Mouse (Mus musculus): ENCODE measurements around the gene Sntb2. TPM values are rescaled to one million over a fixed set of nuclear protein-coding genes. Genes with fewer than 3 reads are reported as not detected.

Sntb2 gene
- total and polyA plus RNA-seq, 2 experiments from 2014 or later, result 3.0 to 6.9 TPM

- no peak for ATAC-seq
- H3K9me3 ChIP-seq (ENCODE audit: low read length), result no peaks in the 10 kb centered on the region
- no peak for TF ChIP-seq CTCF (IDR thresholded peaks at IDR 0.05; ENCODE audit: low read depth)
- WGBS, result 76% methylated on average over 3 of the region's 3 CpGs
- no peak overlapping the region for H3K4me2 ChIP-seq (ENCODE audit: low read depth)
- peaks cover 35% of the 10 kb centered on the region for H3K36me3 ChIP-seq (ENCODE audit: insufficient read depth)
- no peak overlapping the region for H3K9ac ChIP-seq
- no peak overlapping the region for H3K27ac ChIP-seq (ENCODE audit: low read depth, low read length)
- no peak overlapping the region for H3K4me3 ChIP-seq (ENCODE audit: low read depth, low read length)
- H3K27me3 ChIP-seq (ENCODE audit: insufficient read depth, low read length), result no peaks in the 10 kb centered on the region
- H3K4me1 ChIP-seq (ENCODE audit: insufficient read depth), result peaks cover 12% of the 10 kb centered on the region
- DNase-seq, result no peak
These were observed 100.1 kb downstream of the Sntb2 start for GRCm38 (mm10) chr8:107035641-107036040.

- 82% methylated on average over 8 of the region's 8 CpGs for WGBS
- Histone ChIP-seq H3K9ac (no peak overlapping the region), H3K4me3 (ENCODE audit: low read depth, low read length) (no peak overlapping the region), H3K36me3 (ENCODE audit: insufficient read depth) (peaks cover 45% of the 10 kb centered on the region), H3K27ac (ENCODE audit: low read depth, low read length) (no peak overlapping the region), H3K9me3 (ENCODE audit: low read length) (no peaks in the 10 kb centered on the region), H3K4me2 (ENCODE audit: low read depth) (no peak overlapping the region), H3K4me1 (ENCODE audit: insufficient read depth) (peaks cover 12% of the 10 kb centered on the region), H3K27me3 (ENCODE audit: insufficient read depth, low read length) (no peaks in the 10 kb centered on the region)
- DNase-seq (no peak), ATAC-seq (no peak)
- TF ChIP-seq CTCF (IDR thresholded peaks at IDR 0.05; ENCODE audit: low read depth), result no peak
These were observed 101.1 kb downstream of the Sntb2 start for GRCm38 (mm10) chr8:107036626-107037025.

GRCm38 (mm10) chr8:107040632-107041031 lies 105.1 kb downstream of the Sntb2 start:
- no peak overlapping the region for H3K27ac ChIP-seq (ENCODE audit: low read depth, low read length)
- no peak overlapping the region for H3K4me3 ChIP-seq (ENCODE audit: low read depth, low read length)
- H3K9me3 ChIP-seq (ENCODE audit: low read length), result no peaks in the 10 kb centered on the region
- WGBS, result 83% methylated on average over 7 of the region's 7 CpGs
- H3K4me1 ChIP-seq (ENCODE audit: insufficient read depth), result no peaks in the 10 kb centered on the region
- H3K36me3 ChIP-seq (ENCODE audit: insufficient read depth), result peaks cover 85% of the 10 kb centered on the region
- DNase-seq, result no peak
- TF ChIP-seq CTCF (IDR thresholded peaks at IDR 0.05; ENCODE audit: low read depth), result no peak
- no peak for ATAC-seq
- no peak overlapping the region for H3K9ac ChIP-seq
- no peak overlapping the region for H3K4me2 ChIP-seq (ENCODE audit: low read depth)
- no peaks in the 10 kb centered on the region for H3K27me3 ChIP-seq (ENCODE audit: insufficient read depth, low read length)

GRCm38 (mm10) chr8:107045478-107045877 lies 109.9 kb downstream of the Sntb2 start:
- ATAC-seq (no peak), DNase-seq (no peak)
- Histone ChIP-seq H3K9ac (no peak overlapping the region), H3K4me1 (ENCODE audit: insufficient read depth) (no peaks in the 10 kb centered on the region), H3K4me3 (ENCODE audit: low read depth, low read length) (no peak overlapping the region), H3K27me3 (ENCODE audit: insufficient read depth, low read length) (no peaks in the 10 kb centered on the region), H3K27ac (ENCODE audit: low read depth, low read length) (no peak overlapping the region), H3K4me2 (ENCODE audit: low read depth) (no peak overlapping the region), H3K9me3 (ENCODE audit: low read length) (no peaks in the 10 kb centered on the region), H3K36me3 (ENCODE audit: insufficient read depth) (peaks cover 76% of the 10 kb centered on the region)
- 94% methylated on average over 6 of the region's 6 CpGs for WGBS
- no peak for TF ChIP-seq CTCF (IDR thresholded peaks at IDR 0.05; ENCODE audit: low read depth)

- H3K4me1 ChIP-seq (ENCODE audit: insufficient read depth), result no peaks in the 10 kb centered on the region
- no peak for TF ChIP-seq CTCF (IDR thresholded peaks at IDR 0.05; ENCODE audit: low read depth)
- peaks cover 69% of the 10 kb centered on the region for H3K36me3 ChIP-seq (ENCODE audit: insufficient read depth)
- H3K9me3 ChIP-seq (ENCODE audit: low read length), result no peaks in the 10 kb centered on the region
- no peak overlapping the region for H3K4me3 ChIP-seq (ENCODE audit: low read depth, low read length)
- H3K27me3 ChIP-seq (ENCODE audit: insufficient read depth, low read length), result no peaks in the 10 kb centered on the region
- DNase-seq, result no peak
- H3K4me2 ChIP-seq (ENCODE audit: low read depth), result no peak overlapping the region
- no peak overlapping the region for H3K9ac ChIP-seq
- ATAC-seq, result no peak
- 88% methylated on average over 5 of the region's 5 CpGs for WGBS
- no peak overlapping the region for H3K27ac ChIP-seq (ENCODE audit: low read depth, low read length)
These were observed 111.4 kb downstream of the Sntb2 start for GRCm38 (mm10) chr8:107046976-107047375.

GRCm38 (mm10) chr8:107048061-107048941 lies 112.8 kb downstream of the Sntb2 start, which contains the start of gene Pdf:
Gene Pdf, minus strand, starts transcription at chr8:107048614.
- TF ChIP-seq CTCF (IDR thresholded peaks at IDR 0.05; ENCODE audit: low read depth), result 0 out of 2 replicates have a peak, but pooled peaks have one; percentile 13
- H3K36me3 ChIP-seq (ENCODE audit: insufficient read depth), result peaks cover 65% of the 10 kb centered on the region
- DNase-seq (peak; percentile 88), ATAC-seq (peak; percentile 89)
- no peaks in the 10 kb centered on the region for H3K9me3 ChIP-seq (ENCODE audit: low read length)
- H3K4me1 ChIP-seq (ENCODE audit: insufficient read depth), result no peaks in the 10 kb centered on the region
- peak within 1 kb of the TSS; percentile 86 for H3K27ac ChIP-seq (ENCODE audit: low read depth, low read length)
- peak within 1 kb of the TSS; percentile 67 for H3K9ac ChIP-seq
- H3K27me3 ChIP-seq (ENCODE audit: insufficient read depth, low read length), result no peaks in the 10 kb centered on the region
- peak within 1 kb of the TSS; percentile 70 for H3K4me3 ChIP-seq (ENCODE audit: low read depth, low read length)
- under 1% methylated on average over 87 of the region's 87 CpGs for WGBS
- peak within 1 kb of the TSS; percentile 83 for H3K4me2 ChIP-seq (ENCODE audit: low read depth)

GRCm38 (mm10) chr8:107049480-107049879 lies 113.9 kb downstream of the Sntb2 start:
- DNase-seq, result no peak

More at GRCm38 (mm10) chr8:107049480-107049879, 113.9 kb downstream of the Sntb2 start:
- Histone ChIP-seq H3K4me3 (ENCODE audit: low read depth, low read length) (no peak overlapping the region), H3K36me3 (ENCODE audit: insufficient read depth) (peaks cover 55% of the 10 kb centered on the region), H3K4me1 (ENCODE audit: insufficient read depth) (no peaks in the 10 kb centered on the region), H3K4me2 (ENCODE audit: low read depth) (peak overlapping the region; percentile 83; the same call in 1 of the 2 replicates), H3K9ac (no peak overlapping the region), H3K27me3 (ENCODE audit: insufficient read depth, low read length) (no peaks in the 10 kb centered on the region), H3K27ac (ENCODE audit: low read depth, low read length) (no peak overlapping the region), H3K9me3 (ENCODE audit: low read length) (no peaks in the 10 kb centered on the region)
- no peak for TF ChIP-seq CTCF (IDR thresholded peaks at IDR 0.05; ENCODE audit: low read depth)
- 97% methylated on average over 4 of the region's 4 CpGs for WGBS
- no peak for ATAC-seq

All from forebrain, postnatal 0 days (tissue).